Mouse (Mus musculus): ENCODE results near the gene Nkpd1.
A peak's percentile ranks its signal among the peaks of the same experiment; 100 is the strongest.

The Nkpd1 gene

GRCm38 (mm10) chr7:19517652-19518365, at the start of gene Nkpd1:
TSS of gene Nkpd1 (plus strand) at chr7:19517838.
- DNase-seq (ENCODE audit: low spot score in 2 of 2): peak in 1 of 2 experiments; percentile 66

DNA sequence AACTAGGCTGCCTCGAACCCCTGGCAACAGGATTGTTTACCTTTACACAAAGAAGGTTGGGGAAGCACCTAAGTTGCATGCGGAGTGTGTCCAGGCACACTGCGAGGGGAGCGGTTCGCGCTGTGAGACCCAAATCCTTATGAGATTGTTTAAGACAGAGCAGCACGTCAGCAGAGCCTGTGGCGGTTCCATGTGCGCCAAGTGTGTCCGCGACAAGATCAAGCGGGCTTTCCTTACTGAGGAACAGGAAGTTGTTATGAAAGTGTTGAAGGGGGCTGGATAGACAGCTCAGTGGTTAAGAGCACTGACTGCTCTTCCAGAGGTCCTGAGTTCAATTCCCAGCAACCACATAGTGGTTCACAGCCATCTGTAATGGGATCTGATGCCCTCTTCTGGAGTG, 49.4 kb upstream of the Nkpd1 start:
- DNase-seq (ENCODE audit: low spot score in 2 of 2): no peak

- DNase-seq (ENCODE audit: low spot score in 2 of 2): no peak
Observed at GRCm38 (mm10) chr7:19469404-19469803, 48.2 kb upstream of the Nkpd1 start.

DNA sequence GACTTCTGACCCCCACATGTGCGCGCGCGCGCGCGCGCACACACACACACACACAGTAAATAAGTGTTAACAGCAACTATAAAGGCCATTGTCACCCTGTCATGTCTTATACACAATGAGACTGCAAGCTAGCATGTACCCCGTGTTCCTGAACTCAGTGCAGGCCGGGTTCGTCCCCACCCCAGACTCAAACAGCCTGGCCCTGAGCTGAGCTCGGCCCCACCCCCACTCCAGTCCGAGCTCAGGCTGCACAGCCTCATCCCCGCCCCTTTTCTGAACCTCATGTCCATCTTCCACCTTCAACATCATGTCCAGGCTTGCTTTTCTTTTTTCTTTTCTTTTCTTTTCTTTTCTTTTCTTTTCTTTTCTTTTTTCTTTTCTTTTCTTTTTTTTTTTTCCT, 47.3 kb upstream of the Nkpd1 start:
- DNase-seq (ENCODE audit: low spot score in 2 of 2): no peak

- peak in 1 of 2 experiments; percentile 30 for DNase-seq (ENCODE audit: low spot score in 2 of 2)
Observed at GRCm38 (mm10) chr7:19472403-19472802, 45.2 kb upstream of the Nkpd1 start.

- peak; percentile 60 to 78 for DNase-seq (ENCODE audit: low spot score in 2 of 2)
Observed at GRCm38 (mm10) chr7:19473875-19474443, 43.7 kb upstream of the Nkpd1 start.

- DNase-seq (ENCODE audit: low spot score in 2 of 2): no peak
Observed at GRCm38 (mm10) chr7:19477084-19477483, 40.6 kb upstream of the Nkpd1 start.

- no peak for DNase-seq (ENCODE audit: low spot score in 2 of 2)
Observed at GRCm38 (mm10) chr7:19477624-19478384, 39.8 kb upstream of the Nkpd1 start.

GRCm38 (mm10) chr7:19483281-19483680, 34.4 kb upstream of the Nkpd1 start:
- DNase-seq (ENCODE audit: low spot score in 2 of 2): no peak

DNA sequence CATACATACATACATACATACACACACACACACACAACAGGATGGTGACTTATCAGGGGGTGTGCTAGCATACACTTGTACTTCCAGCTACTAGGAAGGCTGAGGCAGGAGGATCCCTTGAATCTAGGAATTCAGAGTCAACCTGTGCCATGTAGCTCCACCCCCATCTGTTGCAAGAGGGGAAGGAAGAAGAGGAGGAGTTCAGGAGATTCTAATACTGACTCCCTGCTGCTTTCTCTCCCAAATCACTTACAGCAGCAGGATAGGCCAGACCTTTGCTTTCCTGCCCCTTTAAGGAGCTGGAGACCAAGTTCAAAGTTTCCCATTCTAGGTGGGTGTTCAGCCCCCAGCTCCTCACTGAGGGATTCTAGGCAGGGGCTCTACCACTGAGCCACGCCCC, 32.1 kb upstream of the Nkpd1 start:
- DNase-seq (ENCODE audit: low spot score in 2 of 2): no peak

- DNase-seq (ENCODE audit: low spot score in 2 of 2): no peak
Observed at GRCm38 (mm10) chr7:19486549-19486948, 31.1 kb upstream of the Nkpd1 start.

GRCm38 (mm10) chr7:19489525-19489924, 28.1 kb upstream of the Nkpd1 start:
- no peak for DNase-seq (ENCODE audit: low spot score in 2 of 2)

GRCm38 (mm10) chr7:19491731-19492130, 25.9 kb upstream of the Nkpd1 start:
- DNase-seq (ENCODE audit: low spot score in 2 of 2): peak in 1 of 2 experiments; percentile 25

DNA sequence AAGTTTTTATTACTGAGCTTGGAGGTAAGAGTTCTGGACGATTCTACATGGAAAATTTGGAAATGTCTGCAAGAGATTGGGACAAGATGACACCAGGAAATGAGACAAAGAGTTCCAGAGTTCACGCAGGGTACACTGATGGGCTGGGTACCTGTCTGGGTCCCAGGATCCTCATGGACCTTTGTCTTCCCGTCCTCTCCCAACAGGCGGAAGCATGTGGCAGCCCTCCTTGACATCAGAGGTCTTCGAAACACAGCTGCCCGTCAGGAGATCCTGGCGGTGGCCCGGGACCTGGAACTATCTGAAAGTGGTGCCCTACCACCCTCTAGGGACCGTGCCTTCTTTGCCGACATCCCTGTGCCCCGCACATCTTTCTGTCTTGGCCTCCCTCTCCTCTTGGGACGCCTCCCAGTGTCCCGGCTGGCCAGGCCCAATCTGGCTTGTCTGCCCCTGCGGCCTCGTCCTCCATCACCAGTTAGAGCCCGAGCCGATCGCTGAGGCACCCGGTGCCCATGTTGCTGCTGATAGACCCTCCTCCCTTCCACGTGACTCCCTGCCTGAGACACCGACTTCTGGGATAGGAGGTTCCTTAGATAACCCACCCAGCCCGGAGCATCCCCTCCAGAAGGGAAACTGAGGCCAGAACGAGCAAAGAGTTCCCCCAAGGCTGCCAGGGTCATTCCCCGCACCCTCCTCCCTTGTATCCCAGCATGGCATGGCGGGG, 22.7 kb upstream of the Nkpd1 start:
- DNase-seq (ENCODE audit: low spot score in 2 of 2): peak in 1 of 2 experiments; percentile 63

DNA sequence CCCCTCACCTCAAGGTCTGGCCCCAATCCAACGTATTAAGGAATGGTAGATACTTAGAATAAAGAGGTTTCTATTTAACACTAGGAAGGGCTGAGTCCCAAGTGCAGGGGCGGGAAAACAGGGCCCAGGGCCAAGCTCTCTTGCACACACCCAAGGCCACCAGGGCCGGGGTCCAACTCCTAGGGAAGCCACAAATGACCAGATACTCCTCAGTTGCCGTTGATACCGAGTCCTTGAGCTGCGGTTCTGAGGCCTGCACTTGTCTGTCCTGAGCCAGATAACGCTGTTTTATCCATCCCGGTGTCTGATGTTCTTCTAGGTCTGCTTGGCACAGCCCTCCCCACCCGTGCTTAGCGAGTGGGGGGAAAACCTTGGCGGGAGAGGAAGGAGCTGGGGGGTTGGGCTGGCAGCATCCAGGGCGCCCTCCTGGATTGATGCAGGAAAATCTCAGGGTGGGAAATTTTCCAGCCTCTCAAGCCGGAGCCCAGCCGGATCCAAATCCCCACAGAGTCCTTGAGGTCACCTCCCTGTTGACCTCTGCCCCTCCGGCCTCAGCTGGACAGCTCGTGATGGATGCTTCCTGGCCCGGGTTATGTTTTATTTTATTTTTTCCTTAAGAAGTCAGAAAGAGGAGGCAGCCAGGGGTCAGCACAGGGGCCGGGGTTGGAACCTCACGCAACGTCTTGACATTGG, 22.0 kb upstream of the Nkpd1 start:
- DNase-seq (ENCODE audit: low spot score in 2 of 2): no peak

- no peak for DNase-seq (ENCODE audit: low spot score in 2 of 2)
Observed at GRCm38 (mm10) chr7:19496214-19496555, 21.5 kb upstream of the Nkpd1 start.

- DNase-seq (ENCODE audit: low spot score in 2 of 2): no peak
Observed at GRCm38 (mm10) chr7:19498326-19498725, 19.3 kb upstream of the Nkpd1 start.

GRCm38 (mm10) chr7:19500420-19501363, 16.9 kb upstream of the Nkpd1 start:
- no peak for DNase-seq (ENCODE audit: low spot score in 2 of 2)

DNA sequence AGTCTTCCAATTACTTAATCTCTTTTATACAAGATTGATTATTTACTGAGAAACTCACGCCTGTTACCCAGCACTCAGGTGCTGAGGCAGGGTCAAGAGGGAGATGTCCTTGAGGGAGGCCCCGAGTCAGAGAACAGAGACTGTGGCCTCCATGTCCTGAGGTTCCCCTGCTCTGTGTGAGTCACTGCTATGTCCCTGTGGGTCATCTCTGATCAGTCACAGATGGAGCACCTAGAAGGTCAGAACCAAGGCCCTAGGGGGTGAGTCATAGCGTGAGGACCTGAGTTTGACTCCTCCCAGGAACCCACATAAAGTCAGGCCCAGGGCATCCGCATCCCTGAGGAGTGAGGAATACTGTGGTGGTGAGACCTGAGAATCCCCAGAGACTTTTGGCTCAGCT, 16.0 kb upstream of the Nkpd1 start:
- no peak for DNase-seq (ENCODE audit: low spot score in 2 of 2)

DNA sequence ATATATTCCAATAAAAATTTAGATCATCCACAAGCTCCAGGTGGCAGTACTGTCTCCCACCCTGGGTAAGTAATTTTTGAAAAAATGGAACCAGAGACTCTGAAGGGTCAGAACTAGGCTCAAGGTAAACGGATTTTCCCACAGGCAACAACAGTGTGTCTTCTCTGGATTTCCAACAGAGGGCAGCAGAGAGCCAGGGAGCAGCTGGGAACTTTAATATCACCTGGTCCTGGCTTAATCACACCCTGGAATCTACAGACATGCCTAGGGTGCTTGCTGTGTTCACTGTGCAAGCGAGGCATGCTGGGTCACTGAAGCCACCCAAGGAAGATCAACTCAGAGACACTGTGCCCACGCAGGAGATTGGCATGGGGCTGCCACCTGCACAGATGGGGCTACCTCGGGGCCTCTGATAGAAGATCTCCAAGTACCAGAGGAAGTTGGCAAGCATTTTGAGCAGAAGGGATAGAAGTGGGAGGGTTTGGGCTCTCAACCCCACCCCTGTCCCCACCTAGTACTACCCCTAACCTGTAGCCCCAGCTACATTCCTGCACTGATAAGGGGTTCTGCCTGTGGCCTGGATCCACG, 14.1 kb upstream of the Nkpd1 start:
- DNase-seq (ENCODE audit: low spot score in 2 of 2): peak in 1 of 2 experiments; percentile 81

Measured in spleen, postnatal 4 days (tissue).